Mouse (Mus musculus): ENCODE results near the gene Npepps.

DNA sequence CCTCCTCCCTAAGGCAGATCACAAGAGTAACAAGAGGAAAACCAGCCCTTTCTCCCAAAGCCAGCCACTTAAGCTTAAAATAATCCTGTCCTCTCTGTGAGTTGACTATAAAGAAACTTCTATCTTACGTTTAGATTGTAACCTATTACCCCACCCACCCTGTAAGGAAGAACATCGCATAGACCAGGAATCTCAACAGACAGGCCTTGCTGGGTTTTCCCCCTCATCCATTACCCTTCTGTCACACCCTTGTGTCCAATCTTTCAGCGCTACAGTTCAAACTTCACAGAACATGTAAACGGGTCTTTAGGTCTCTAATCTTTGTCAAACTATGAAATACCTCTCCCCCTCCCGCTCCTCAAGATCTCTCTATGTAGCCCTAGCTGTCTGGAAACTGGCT, 24.2 kb upstream of the Npepps start:
- TF ChIP-seq CTCF (IDR thresholded peaks at IDR 0.05; ENCODE audit: low read depth) (no peak), EP300 (optimal IDR thresholded peaks at IDR 0.05) (no peak)

Data from stomach, postnatal 0 days (tissue).